Comparison of ENCODE assay signal across 8 mouse cellular contexts in the genomic region with DNA sequence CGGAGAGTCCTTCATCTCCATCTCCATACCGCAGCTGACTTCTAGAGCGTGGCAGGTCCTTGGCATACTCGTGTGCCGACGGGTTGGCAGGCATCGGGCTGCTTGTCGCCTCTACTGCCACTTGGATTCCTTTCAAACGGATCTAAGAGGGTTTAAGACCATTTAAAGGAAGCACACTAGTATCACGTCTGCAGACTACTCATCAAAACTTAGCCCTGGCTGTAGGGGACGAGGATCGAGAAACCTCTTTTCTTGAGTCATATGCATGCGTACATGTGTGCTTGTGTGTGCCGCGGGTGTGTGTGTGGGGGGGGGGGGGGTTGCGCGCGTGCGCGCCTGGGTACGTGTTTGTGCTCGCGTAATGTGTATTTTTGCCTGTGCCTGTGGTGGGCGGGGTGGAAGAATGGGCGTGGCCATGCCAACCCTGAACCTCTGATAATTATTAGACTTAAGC. TPM values are rescaled to one million over a fixed set of nuclear protein-coding genes. Genes with fewer than 3 reads are reported as not detected.
DNase-seq lines count a peak whose midpoint lies in the region; ATAC-seq and TF ChIP-seq lines count a peak whose summit lies in the region.

No protein-coding gene starts in this region.

- peaks cover 4% of the 10 kb centered on the region for H3K36me3 ChIP-seq in ES-E14 (ENCODE audit: control insufficient read depth, insufficient read depth, low read length, poor library complexity, severe bottlenecking)
- no peaks in the 10 kb centered on the region for H3K36me3 ChIP-seq in forebrain, embryonic 11.5 days (ENCODE audit: control insufficient read depth, insufficient read depth, low read length)
- 0 out of 2 replicates have a peak, but pooled peaks cover 3% of the 10 kb centered on the region for H3K36me3 ChIP-seq in lung, embryonic 16.5 days (ENCODE audit: control insufficient read depth, insufficient read depth, low read length)

- no peaks in the 10 kb centered on the region for H3K9me3 ChIP-seq in ES-E14 (ENCODE audit: control insufficient read depth, insufficient read depth, low read depth, low read length)
- no peaks in the 10 kb centered on the region for H3K9me3 ChIP-seq in forebrain, embryonic 11.5 days (ENCODE audit: control insufficient read depth, low read length)
- H3K9me3 ChIP-seq in lung, embryonic 16.5 days (ENCODE audit: control insufficient read depth, low read length), result no peaks in the 10 kb centered on the region

- in situ Hi-C loops in ES-E14 (cut with MboI; ENCODE audit: low sequenced_read_pairs in 2 of 2, unreplicated experiment in 2 of 2), result no loop called here

- ATAC-seq in forebrain, embryonic 11.5 days (replicated peaks; ENCODE audit: low FRiP score), result peak; percentile 65
- peak; percentile 60 for ATAC-seq in lung, embryonic 16.5 days (ENCODE audit: low read depth)

- H3K4me2 ChIP-seq in forebrain, embryonic 11.5 days (ENCODE audit: low read depth, low read length, severe bottlenecking), result peak overlapping the region; percentile 81
- peak overlapping the region; percentile 95 for H3K4me2 ChIP-seq in lung, embryonic 16.5 days (ENCODE audit: low read depth, low read length)

- intact Hi-C loops in heart, postnatal 14 days (cut with DNase I), result loop anchor here (2.0 kb wide), 1 partner anchor 14 kb away; no protein-coding TSS in a partner anchor

- no peaks in the 10 kb centered on the region for H3K27me3 ChIP-seq in forebrain, embryonic 11.5 days (ENCODE audit: control insufficient read depth, insufficient read depth, low read length)
- H3K27me3 ChIP-seq in lung, embryonic 16.5 days (ENCODE audit: control insufficient read depth, insufficient read depth, low read depth, low read length), result no peaks in the 10 kb centered on the region

- H3K4me1 ChIP-seq in ES-E14 (ENCODE audit: control insufficient read depth in 2 of 2, insufficient read depth in 2 of 2, low read length in 2 of 2, poor library complexity in 1 of 2), result peaks cover 4 to 8% of the 10 kb centered on the region in 2 experiments; a peak in 3 of 4 replicates
- H3K4me1 ChIP-seq in forebrain, embryonic 11.5 days (replicated peaks; ENCODE audit: control insufficient read depth, insufficient read depth, low read length), result no peaks in the 10 kb centered on the region
- H3K4me1 ChIP-seq in lung, embryonic 16.5 days (replicated peaks; ENCODE audit: control insufficient read depth, insufficient read depth, low read length), result peaks cover 6% of the 10 kb centered on the region

- DNase-seq in ES-E14 (ENCODE audit: low read depth, low spot score), result peak; percentile 35
- DNase-seq in c-Kit-positive CD71-positive TER-119-negative erythroid progenitor cells, embryonic 14.5 days (ENCODE audit: low read depth), result peak; percentile 67
- DNase-seq in forebrain, embryonic 11.5 days (ENCODE audit: low spot score), result peak; percentile 90
- DNase-seq in heart, postnatal 14 days, result peak; percentile 57 to 61
- DNase-seq in layer of hippocampus, adult 18-20 months (ENCODE audit: low spot score in 2 of 2), result peak; percentile 13 to 47
- DNase-seq in retina, adult 2 months (ENCODE audit: low read depth, low spot score), result peak; percentile 54
- peak; percentile 62 to 72 for DNase-seq in thymus, postnatal 36 days

- H3K27ac ChIP-seq in ES-E14 (ENCODE audit: insufficient read depth, low read depth, low read length, poor library complexity, severe bottlenecking), result peak overlapping the region; percentile 84
- peak overlapping the region; percentile 70 for H3K27ac ChIP-seq in forebrain, embryonic 11.5 days (ENCODE audit: low read depth, low read length)
- H3K27ac ChIP-seq in lung, embryonic 16.5 days (ENCODE audit: low read length), result peak overlapping the region; percentile 94

- H3K9ac ChIP-seq in ES-E14 (ENCODE audit: insufficient read depth, low read depth, low read length, poor library complexity, severe bottlenecking), result peak overlapping the region; percentile 88
- peak overlapping the region; percentile 72 for H3K9ac ChIP-seq in forebrain, embryonic 11.5 days (ENCODE audit: low read length)
- H3K9ac ChIP-seq in lung, embryonic 16.5 days (ENCODE audit: low read length), result peak overlapping the region; percentile 68

- H3K4me3 ChIP-seq in ES-E14 (ENCODE audit: insufficient read depth in 1 of 2, low read depth in 1 of 2, low read length in 2 of 2, poor library complexity in 1 of 2, severe bottlenecking in 1 of 2), result peak overlapping the region; percentile 84 to 89
- H3K4me3 ChIP-seq in forebrain, embryonic 11.5 days (ENCODE audit: low read depth, low read length), result peak overlapping the region; percentile 93
- H3K4me3 ChIP-seq in lung, embryonic 16.5 days (ENCODE audit: low read length), result peak overlapping the region; percentile 95

- WGBS in forebrain, embryonic 11.5 days, result under 1% methylated on average over 25 of the region's 25 CpGs
- WGBS in lung, embryonic 16.5 days, result under 1% methylated on average over 23 of the region's 25 CpGs

TF ChIP-seq in ES-E14, 5 proteins besides CTCF, POLR2A, EP300 and RAD21:
- no peak for TF ChIP-seq ZC3H11A (IDR thresholded peaks at IDR 0.05; ENCODE audit: borderline replicate concordance, low read depth, low read length)
- TF ChIP-seq MAFK (IDR thresholded peaks at IDR 0.05; ENCODE audit: insufficient read depth, low read depth, low read length), result no peak
- no peak for TF ChIP-seq ZNF384 (IDR thresholded peaks at IDR 0.05; ENCODE audit: low read depth, low read length)
- no peak for TF ChIP-seq HCFC1 (IDR thresholded peaks at IDR 0.05; ENCODE audit: borderline replicate concordance, insufficient read depth, low read length)
- no peak for TF ChIP-seq CHD2 (IDR thresholded peaks at IDR 0.05; ENCODE audit: low read depth, low read length)
TF ChIP-seq in ES-E14: peak in this region for 0.

RNA-seq across cellular contexts. Expression of gene Sap30, which starts 0.7 kb away (rescaled TPM):
- total RNA-seq in ES-E14 (2012; rRNA removed), result 61.5 and 76.8 TPM in 2 replicates
- polyA plus RNA-seq in forebrain, embryonic 11.5 days (2014; fragmentation: Nextera tagmentation; extraction: Ambion mirVana), result 131 and 140 TPM in 2 replicates
- total RNA-seq in heart, postnatal 14 days (2021), result 10 to 100 TPM; 12.9 TPM
- total RNA-seq in layer of hippocampus, adult 18-20 months (2021), result 10 to 100 TPM; 12.6 to 17.6 TPM
- polyA plus RNA-seq in lung, embryonic 16.5 days (2015; fragmentation: Nextera tagmentation; extraction: Ambion mirVana), result 26.7 and 28.1 TPM in 2 replicates

RNA-seq across cellular contexts. Expression of gene Hmgb2, which starts 23.4 kb away (rescaled TPM):
- 144 and 190 TPM in 2 replicates for total RNA-seq in ES-E14 (2012; rRNA removed)
- polyA plus RNA-seq in forebrain, embryonic 11.5 days (2014; fragmentation: Nextera tagmentation; extraction: Ambion mirVana), result 626 and 749 TPM in 2 replicates
- 10 to 100 TPM; 27.0 to 51.5 TPM for total RNA-seq in heart, postnatal 14 days (2021)
- total RNA-seq in layer of hippocampus, adult 18-20 months (2021), result 1 to 10 TPM; 4.9 to 7.4 TPM
- 440 and 491 TPM in 2 replicates for polyA plus RNA-seq in lung, embryonic 16.5 days (2015; fragmentation: Nextera tagmentation; extraction: Ambion mirVana)

RNA-seq across cellular contexts. Expression of gene Scrg1, which starts 32.6 kb away (rescaled TPM):
- not detected in 2 replicates for total RNA-seq in ES-E14 (2012; rRNA removed)
- polyA plus RNA-seq in forebrain, embryonic 11.5 days (2014; fragmentation: Nextera tagmentation; extraction: Ambion mirVana), result not detected in 2 replicates
- total RNA-seq in heart, postnatal 14 days (2021), result under 1 TPM in 1 of 2 experiments, not detected in 1; 0.43 TPM
- total RNA-seq in layer of hippocampus, adult 18-20 months (2021), result 10 to 100 TPM; 60.7 to 68.0 TPM
- 0.64 and 0.68 TPM in 2 replicates for polyA plus RNA-seq in lung, embryonic 16.5 days (2015; fragmentation: Nextera tagmentation; extraction: Ambion mirVana)

Comparison
In these comparisons a context has a peak if more than half of its experiments do, and no peak if none do; other contexts are left out.
1. Peak in every context shown above with its lines: DNase-seq, ATAC-seq, H3K4me3 ChIP-seq and H3K27ac ChIP-seq.
2. DNase-seq: peak in every context shown above with its lines; median percentile 90 in forebrain, embryonic 11.5 days; 67 in c-Kit-positive CD71-positive TER-119-negative erythroid progenitor cells, embryonic 14.5 days; 67 in thymus, postnatal 36 days; 59 in heart, postnatal 14 days; 54 in retina, adult 2 months; 35 in ES-E14; 30 in layer of hippocampus, adult 18-20 months.
3. RNA of gene Scrg1, which starts 32.6 kb away (total RNA-seq): 60.7 to 68.0 TPM in layer of hippocampus, adult 18-20 months; 0.43 TPM in heart, postnatal 14 days and not detected in ES-E14; every median in the first group is over 10 times any median in the second.